Mouse (Mus musculus) cerebellum, adult 18-20 months (tissue): ENCODE results near the gene Zic3.
A peak's percentile ranks its signal among the peaks of the same experiment; 100 is the strongest.

Experiments
- DNase-seq, 2 experiments: peaks; one replicate each; pipeline ENCODE4 v3.0.0; 2021

Gene Zic3

GRCm38 (mm10) chrX:58022400-58022799, at the start of gene Zic3:
Zic3 (plus strand) TSS chrX:58022700.
- DNase-seq, result no peak

- DNase-seq, result no peak
Observed at GRCm38 (mm10) chrX:57982351-57982750, 40.1 kb upstream of the Zic3 start.

GRCm38 (mm10) chrX:57987455-57988109, 34.9 kb upstream of the Zic3 start:
- no peak for DNase-seq

- no peak for DNase-seq
Observed at GRCm38 (mm10) chrX:58013391-58013790, 9.1 kb upstream of the Zic3 start.

- no peak for DNase-seq
Observed at GRCm38 (mm10) chrX:58014093-58014492, 8.4 kb upstream of the Zic3 start.

- no peak for DNase-seq
Observed at GRCm38 (mm10) chrX:58014761-58015160, 7.7 kb upstream of the Zic3 start.

GRCm38 (mm10) chrX:58015336-58015945, 7.1 kb upstream of the Zic3 start:
- no peak for DNase-seq

- no peak for DNase-seq
Observed at GRCm38 (mm10) chrX:58018720-58019119, 3.8 kb upstream of the Zic3 start.

- DNase-seq, result no peak
Observed at GRCm38 (mm10) chrX:58019257-58019953, 3.1 kb upstream of the Zic3 start.

GRCm38 (mm10) chrX:58027631-58028030, 5.1 kb downstream of the Zic3 start:
- DNase-seq, result no peak

GRCm38 (mm10) chrX:58028082-58028481, 5.6 kb downstream of the Zic3 start:
- no peak for DNase-seq

GRCm38 (mm10) chrX:58028858-58029257, 6.4 kb downstream of the Zic3 start:
- no peak for DNase-seq

- DNase-seq, result peak; percentile 83 to 88
Observed at GRCm38 (mm10) chrX:58030100-58030834, 7.8 kb downstream of the Zic3 start.

- peak; percentile 50 to 68 for DNase-seq
Observed at GRCm38 (mm10) chrX:58030835-58031670, 8.6 kb downstream of the Zic3 start.

GRCm38 (mm10) chrX:58031671-58032605, 9.4 kb downstream of the Zic3 start:
- peak; percentile 26 to 52 for DNase-seq

GRCm38 (mm10) chrX:58032622-58033021, 10.1 kb downstream of the Zic3 start:
- no peak for DNase-seq

- DNase-seq, result peak in 1 of 2 experiments; percentile 30
Observed at GRCm38 (mm10) chrX:58033521-58033920, 11.0 kb downstream of the Zic3 start.

- peak; percentile 58 to 61 for DNase-seq
Observed at GRCm38 (mm10) chrX:58038061-58039007, 15.8 kb downstream of the Zic3 start.

GRCm38 (mm10) chrX:58039703-58040102, 17.2 kb downstream of the Zic3 start:
- DNase-seq, result no peak

GRCm38 (mm10) chrX:58041865-58042264, 19.4 kb downstream of the Zic3 start:
- no peak for DNase-seq
